Mouse (Mus musculus) cerebellum, adult 2 months (tissue): ENCODE results near the gene Bhlha15. TPM values are rescaled to one million over a fixed set of nuclear protein-coding genes. Genes with fewer than 3 reads are reported as not detected.

Source experiments
- DNase-seq, 2 experiments: peaks; one replicate each; pipeline ENCODE4 v3.0.0; 2021
- H3K27ac ChIP-seq: fragments of 200-500 bp; 2 replicates; pipeline ENCODE4 v1.5.1; 2012; ENCODE audit warnings: low read length, control low read depth, inconsistent platforms; ENCODE audit not compliant: insufficient read depth
- H3K27me3 ChIP-seq: fragments of 200-500 bp; 2 replicates; pipeline ENCODE4 v1.6.1; 2012; ENCODE audit warnings: inconsistent platforms, mild to moderate bottlenecking, low read length, moderate library complexity; ENCODE audit not compliant: control insufficient read depth, insufficient read depth
- H3K4me1 ChIP-seq: fragments of 200-500 bp; 2 replicates; pipeline ENCODE4 v1.6.1; 2011; ENCODE audit warnings: low read length; ENCODE audit not compliant: control insufficient read depth, insufficient read depth
- H3K4me3 ChIP-seq: fragments of 200-500 bp; replicated peaks from 2 replicates; pipeline ENCODE3; 2011; ENCODE audit warnings: mild to moderate bottlenecking, low read depth, low read length, control low read depth; ENCODE audit not compliant: insufficient read depth
- CTCF ChIP-seq: fragments of 200-500 bp; IDR thresholded peaks from 2 replicates; pipeline ENCODE4 v1.5.1; 2011; ENCODE audit warnings: low read depth, mild to moderate bottlenecking, control low read depth, low read length, moderate library complexity, borderline replicate concordance; ENCODE audit not compliant: insufficient read depth
- POLR2A ChIP-seq: fragments of 200-500 bp; IDR thresholded peaks from 2 replicates; pipeline ENCODE4 v1.6.1; 2011; ENCODE audit warnings: low read length, control low read depth, borderline replicate concordance; ENCODE audit not compliant: insufficient read depth
- WGBS: fragments of 180-500 bp; shearing (Covaris S2); methylation state at CpG from one replicate; pipeline ENCODE4 v1.1.7; 2018; 5-methylcytosine and 5-hydroxymethylcytosine counted together
- polyA plus RNA-seq: library from polyadenylated mRNA; depleted of rRNA; stranded (reverse); fragments of >200 nt; gene quantifications from 2 replicates; pipeline ENCODE4 v1.2.3, GENCODE M21; 2012

Gene Bhlha15
- polyA plus RNA-seq, 1 experiment = 0.15 TPM

DNA sequence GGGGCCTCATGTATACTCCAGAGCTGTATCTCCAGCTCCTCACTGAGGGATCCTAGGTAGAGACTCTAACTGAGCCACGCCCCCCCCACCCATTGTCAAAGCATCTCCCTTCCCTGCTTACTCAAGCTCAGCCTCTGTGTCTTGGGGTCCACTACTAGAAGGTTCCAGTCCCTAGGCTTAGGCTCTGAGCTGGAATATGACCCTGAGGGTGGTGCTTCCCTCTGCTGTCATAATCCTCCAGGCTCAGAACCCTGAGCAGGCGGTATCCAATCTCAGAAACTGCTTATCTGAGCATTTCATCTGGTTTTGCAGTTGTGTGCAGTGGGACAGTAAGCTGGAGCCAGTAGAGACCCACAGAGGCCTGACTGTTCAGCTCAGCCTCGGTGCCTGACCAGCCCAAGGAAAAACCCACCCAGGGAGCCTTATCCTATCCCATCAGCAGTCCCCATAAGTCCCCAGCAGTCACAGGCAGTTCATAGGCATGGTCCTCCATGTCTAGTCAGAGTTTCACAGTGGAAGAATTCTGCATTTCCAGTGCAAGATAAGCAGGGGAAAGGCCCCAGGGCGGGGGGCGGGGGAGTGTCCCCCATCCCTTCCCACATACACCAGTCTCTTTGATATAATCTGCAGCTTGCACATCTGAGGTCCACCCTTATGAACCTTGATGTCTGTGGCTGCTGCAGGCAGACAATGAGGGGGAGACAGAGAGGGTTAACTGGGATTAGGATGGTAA, 27.8 kb upstream of the Bhlha15 start:
- Histone ChIP-seq H3K4me3 (no peak overlapping the region), H3K27me3 (no peaks in the 10 kb centered on the region), H3K4me1 (peaks cover 9% of the 10 kb centered on the region), H3K27ac (peak overlapping the region; percentile 8; the same call in 1 of the 2 replicates)
- TF ChIP-seq CTCF = no peak
- no peak for TF ChIP-seq POLR2A
- 93% methylated on average over 5 of the region's 5 CpGs for WGBS
- no peak for DNase-seq

- WGBS = 21% methylated on average over 10 of the region's 10 CpGs
- Histone ChIP-seq H3K4me1 (peaks cover 9% of the 10 kb centered on the region), H3K4me3 (no peak overlapping the region), H3K27ac (peak overlapping the region; percentile 8), H3K27me3 (no peaks in the 10 kb centered on the region)
- no peak for TF ChIP-seq POLR2A
- no peak for TF ChIP-seq CTCF
- DNase-seq = peak; percentile 81 to 89
Measured at GRCm38 (mm10) chr5:144162813-144163517, 27.1 kb upstream of the Bhlha15 start.

- H3K4me1 ChIP-seq = peaks cover 14% of the 10 kb centered on the region
- 88% methylated on average over 3 of the region's 3 CpGs for WGBS
- H3K27me3 ChIP-seq = no peaks in the 10 kb centered on the region
- TF ChIP-seq CTCF (no peak), POLR2A (no peak)
- DNase-seq = no peak
- no peak overlapping the region for H3K4me3 ChIP-seq
- no peak overlapping the region for H3K27ac ChIP-seq
Measured at GRCm38 (mm10) chr5:144165756-144166155, 24.3 kb upstream of the Bhlha15 start.

- Histone ChIP-seq H3K27me3 (no peaks in the 10 kb centered on the region), H3K27ac (no peak overlapping the region), H3K4me3 (no peak overlapping the region), H3K4me1 (peaks cover 8% of the 10 kb centered on the region)
- 33% methylated on average over 8 of the region's 8 CpGs for WGBS
- peak in 1 of 2 experiments; percentile 41 for DNase-seq
- TF ChIP-seq CTCF (no peak), POLR2A (no peak)
Measured at GRCm38 (mm10) chr5:144169275-144169975, 20.7 kb upstream of the Bhlha15 start.

GRCm38 (mm10) chr5:144173648-144174047, 16.4 kb upstream of the Bhlha15 start:
- peaks cover 8% of the 10 kb centered on the region for H3K4me1 ChIP-seq
- TF ChIP-seq POLR2A = no peak
- TF ChIP-seq CTCF = no peak
- no peak overlapping the region for H3K4me3 ChIP-seq
- H3K27me3 ChIP-seq = no peaks in the 10 kb centered on the region
- no peak overlapping the region for H3K27ac ChIP-seq
- WGBS = 91% methylated on average over 18 of the region's 18 CpGs
- no peak for DNase-seq

DNA sequence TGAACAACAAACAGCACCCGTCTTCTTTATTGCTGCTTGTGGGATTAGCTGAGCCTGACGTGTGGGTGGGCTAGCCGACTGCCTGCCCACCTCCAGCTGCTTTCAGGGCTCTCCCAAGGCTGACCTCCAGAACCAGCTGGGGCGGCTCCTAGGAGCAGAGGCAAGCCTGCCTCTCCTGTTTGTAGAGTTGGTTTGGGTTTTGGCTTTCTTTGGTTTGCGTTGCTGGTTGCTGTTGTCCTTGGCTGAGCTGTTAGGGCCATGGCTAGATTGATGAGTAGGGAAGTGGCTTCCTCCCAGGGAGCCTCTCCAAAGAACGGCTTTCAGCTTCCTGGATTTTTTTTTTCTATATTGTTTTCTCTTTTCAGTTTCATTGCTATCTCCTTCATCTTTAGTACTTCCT, 11.9 kb upstream of the Bhlha15 start:
- no peak for DNase-seq
- no peaks in the 10 kb centered on the region for H3K27me3 ChIP-seq
- 75% methylated on average over 6 of the region's 6 CpGs for WGBS

DNA sequence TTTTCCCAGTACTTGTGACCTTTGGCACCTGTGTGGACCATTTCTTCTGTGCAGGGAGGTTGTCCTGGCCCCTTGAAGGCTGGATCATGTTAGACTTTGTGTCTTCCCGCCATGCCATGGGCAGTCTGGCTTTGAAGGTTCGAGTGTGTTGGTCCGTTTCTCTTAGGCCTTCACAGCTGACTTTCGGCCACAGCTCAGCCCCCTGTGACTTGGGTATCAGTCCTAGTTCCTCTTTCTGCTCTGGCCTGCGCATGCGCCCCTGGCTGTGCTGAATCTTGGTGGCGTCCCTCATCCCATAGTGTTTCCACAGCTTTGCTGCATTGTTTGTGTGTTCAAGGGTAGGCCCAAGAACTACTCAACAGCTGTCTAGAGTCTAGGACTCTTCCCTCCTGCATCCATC, 8.8 kb upstream of the Bhlha15 start:
- no peak for DNase-seq
- Histone ChIP-seq H3K4me3 (no peak overlapping the region), H3K27ac (no peak overlapping the region), H3K27me3 (no peaks in the 10 kb centered on the region), H3K4me1 (peaks cover 16% of the 10 kb centered on the region)
- 95% methylated on average over 7 of the region's 7 CpGs for WGBS
- no peak for TF ChIP-seq POLR2A
- TF ChIP-seq CTCF = no peak

More for the DNA sequence above, 11.9 kb upstream of the Bhlha15 start:
- H3K27ac ChIP-seq = no peak overlapping the region
- no peak overlapping the region for H3K4me3 ChIP-seq
- TF ChIP-seq POLR2A (no peak), CTCF (no peak)
- 0 out of 2 replicates have a peak, but pooled peaks cover 3% of the 10 kb centered on the region for H3K4me1 ChIP-seq
